22 mouse cellular contexts compared by ENCODE assay signal in genomic region chr13:34274417-34274816, GRCm38 (mm10).
DNase-seq lines count a peak whose midpoint lies in the region; ATAC-seq and TF ChIP-seq lines count a peak whose summit lies in the region.
"Had no signal": no experiment of that assay in that cellular context is flagged by ENCODE, and none has a peak within 500 bp of the region (broad histone marks: within the 10 kb centered on the region; RNA-seq: fewer than 3 reads in every experiment).

No protein-coding gene starts in this region.

- 93% methylated on average over 2 of the region's 2 CpGs for WGBS in liver, embryonic 12.5 days (ENCODE audit: insufficient replicate concordance)
- WGBS in small intestine, adult 2 months: 75% methylated on average over 2 of the region's 2 CpGs

- H3K9me3 ChIP-seq in megakaryocyte, embryonic 14.5 days: peaks cover 2% of the 10 kb centered on the region; the same call in 1 of the 2 replicates
- H3K9me3 ChIP-seq in liver, embryonic 12.5 days (replicated peaks): no peaks in the 10 kb centered on the region
- H3K9me3 ChIP-seq: embryonic facial prominence, embryonic 15.5 days; forebrain, embryonic 10.5 days; hindbrain, embryonic 15.5 days; midbrain, embryonic 13.5 days; neural tube, embryonic 15.5 days had no signal

- TF ChIP-seq POLR2A in small intestine, adult 2 months (IDR thresholded peaks at IDR 0.05; ENCODE audit: low read depth, low read length): no peak

- DNase-seq in frontal cortex, postnatal 14 days (ENCODE audit: low spot score in 2 of 2): no peak
- DNase-seq in kidney, postnatal 14 days: no peak
- DNase-seq: embryo, embryonic 11 days; gastrocnemius, postnatal 36 days; heart, postnatal 14 days; kidney, adult 11 months; lung, adult 18-20 months; lung, postnatal 36 days; thymus, adult 2 months had no signal

- no peak for TF ChIP-seq CTCF in small intestine, adult 2 months (IDR thresholded peaks at IDR 0.05; ENCODE audit: extremely low read depth, insufficient read length, insufficient replicate concordance, low read depth, low read length)

- peak overlapping the region; percentile 38 for H3K4me2 ChIP-seq in liver, embryonic 12.5 days
- H3K4me2 ChIP-seq: embryonic facial prominence, embryonic 15.5 days; heart, embryonic 11.5 days; hindbrain, embryonic 15.5 days; midbrain, embryonic 13.5 days; neural tube, embryonic 15.5 days had no signal

- peak; percentile 69 for ATAC-seq in frontal cortex, adult (ENCODE audit: low TSS enrichment)
- no peak for ATAC-seq in megakaryocyte, adult 5-6 weeks (ENCODE audit: poor library complexity, severe bottlenecking)
- ATAC-seq in liver, embryonic 12.5 days: no peak
- ATAC-seq: midbrain, embryonic 13.5 days had no signal

- peaks cover 92% of the 10 kb centered on the region for H3K4me1 ChIP-seq in megakaryocyte, embryonic 14.5 days
- peaks cover 96% of the 10 kb centered on the region for H3K4me1 ChIP-seq in liver, embryonic 12.5 days
- peaks cover 9% of the 10 kb centered on the region; the same call in 1 of the 2 replicates for H3K4me1 ChIP-seq in small intestine, adult 2 months (ENCODE audit: control insufficient read depth, insufficient read depth, insufficient read length, low read length)

- H3K27ac ChIP-seq in liver, embryonic 12.5 days: peak overlapping the region; percentile 69
- peak overlapping the region; percentile 88 for H3K27ac ChIP-seq in small intestine, adult 2 months (ENCODE audit: insufficient read depth, low read depth, low read length)
- H3K27ac ChIP-seq: embryonic facial prominence, embryonic 15.5 days; forebrain, embryonic 10.5 days; hindbrain, embryonic 15.5 days; kidney, postnatal 0 days; midbrain, embryonic 13.5 days; neural tube, embryonic 15.5 days had no signal

- H3K36me3 ChIP-seq in megakaryocyte, embryonic 14.5 days (replicated peaks; ENCODE audit: low read length): peaks cover 100% of the 10 kb centered on the region
- peaks cover 70% of the 10 kb centered on the region for H3K36me3 ChIP-seq in liver, embryonic 12.5 days
- no peaks in the 10 kb centered on the region for H3K36me3 ChIP-seq in small intestine, adult 2 months (ENCODE audit: control insufficient read depth, insufficient read depth, low read length)
- H3K36me3 ChIP-seq: embryonic facial prominence, embryonic 15.5 days had no signal

- H3K27me3 ChIP-seq in megakaryocyte, embryonic 14.5 days (replicated peaks): no peaks in the 10 kb centered on the region
- H3K27me3 ChIP-seq in liver, embryonic 12.5 days (replicated peaks): no peaks in the 10 kb centered on the region
- no peaks in the 10 kb centered on the region for H3K27me3 ChIP-seq in small intestine, adult 2 months (ENCODE audit: control insufficient read depth, insufficient read depth, low read length)
- H3K27me3 ChIP-seq: embryonic facial prominence, embryonic 15.5 days; hindbrain, embryonic 15.5 days; midbrain, embryonic 13.5 days; neural tube, embryonic 15.5 days had no signal

- no peak overlapping the region for H3K9ac ChIP-seq in liver, embryonic 12.5 days
- H3K9ac ChIP-seq: embryonic facial prominence, embryonic 15.5 days; hindbrain, embryonic 15.5 days; midbrain, embryonic 13.5 days; neural tube, embryonic 15.5 days had no signal

- H3K4me3 ChIP-seq in megakaryocyte, embryonic 14.5 days (replicated peaks): peak overlapping the region; percentile 55
- H3K4me3 ChIP-seq in liver, embryonic 12.5 days: no peak overlapping the region
- H3K4me3 ChIP-seq in small intestine, adult 2 months (ENCODE audit: low read depth, low read length): no peak overlapping the region
- H3K4me3 ChIP-seq: embryonic facial prominence, embryonic 15.5 days; forebrain, embryonic 10.5 days; hindbrain, embryonic 15.5 days; midbrain, embryonic 13.5 days; myocyte; neural tube, embryonic 15.5 days had no signal
